Mouse (Mus musculus) CH12.LX (cell line): ENCODE measurements at regions not wholly inside any gene's neighbourhood (a gene's known extent, or its start where the extent isn't known, plus 50 kb on each side); places are given as distances from the start of the nearest gene placed in this dataset.

Source experiments
- DNase-seq: peaks from one replicate; pipeline ENCODE4 v3.0.0-alpha.2; 2013; ENCODE audit errors: extremely low read depth
- H3K27ac ChIP-seq: 2 replicates; pipeline ENCODE4 v1.5.1; 2012; ENCODE audit warnings: low read depth, mild to moderate bottlenecking, control low read depth, moderate library complexity; ENCODE audit not compliant: insufficient read depth
- H3K27me3 ChIP-seq: replicated peaks from 2 replicates; pipeline ENCODE3; 2012; ENCODE audit warnings: inconsistent platforms
- H3K36me3 ChIP-seq, 2 experiments: replicated peaks in 1 of 2; 2 replicates each; pipeline versions ENCODE3 to v1.6.1; 2012; ENCODE audit warnings: inconsistent platforms in 1 of 2, low read length in 1 of 2, mild to moderate bottlenecking in 1 of 2, mixed read lengths in 1 of 2, moderate library complexity in 1 of 2; ENCODE audit not compliant: control insufficient read depth in 1 of 2, insufficient read depth in 1 of 2
- H3K4me1 ChIP-seq, 2 experiments: 2 replicates each; pipeline ENCODE4 v1.6.1; 2012; ENCODE audit warnings: inconsistent platforms in 1 of 2, moderate library complexity in 1 of 2; ENCODE audit not compliant: insufficient read depth in 2 of 2, control insufficient read depth in 1 of 2
- H3K4me2 ChIP-seq: 2 replicates; pipeline ENCODE4 v1.6.1; 2012; ENCODE audit warnings: low read depth, mild to moderate bottlenecking, control low read depth; ENCODE audit not compliant: poor library complexity, insufficient read depth, severe bottlenecking
- H3K4me3 ChIP-seq, 3 experiments: fragments of 150-350 bp in 1 of 3; sonication (generic) in 1 of 3; replicated peaks in 1 of 3; 2 replicates each; pipeline versions ENCODE3 to v1.5.1; 2011 to 2012; ENCODE audit warnings: low read depth in 2 of 3, low read length in 2 of 3, mild to moderate bottlenecking in 2 of 3, moderate library complexity in 2 of 3, control low read depth in 1 of 3, improper control_type of control experiment in 1 of 3, inconsistent platforms in 1 of 3, mixed read lengths in 1 of 3; ENCODE audit not compliant: poor library complexity in 1 of 3
- H3K79me2 ChIP-seq: replicated peaks from 2 replicates; pipeline ENCODE4 v1.6.1; 2012; ENCODE audit warnings: mild to moderate bottlenecking, moderate library complexity; ENCODE audit not compliant: control insufficient read depth, poor library complexity, insufficient read depth, severe bottlenecking; ENCODE audit errors: extremely low read depth
- H3K9ac ChIP-seq: 2 replicates; pipeline ENCODE4 v1.6.1; 2012; ENCODE audit warnings: low read depth, mild to moderate bottlenecking, control low read depth, moderate library complexity; ENCODE audit not compliant: insufficient read depth
- H3K9me3 ChIP-seq: replicated peaks from 2 replicates; pipeline ENCODE3; 2012; ENCODE audit warnings: low read length, inconsistent platforms, mixed read lengths
- BHLHE40 ChIP-seq: IDR thresholded peaks from 2 replicates; pipeline ENCODE4 v1.6.1; 2011; ENCODE audit warnings: mild to moderate bottlenecking, low read depth, low read length, improper control_type of control experiment
- CHD2 ChIP-seq: IDR thresholded peaks from 2 replicates; pipeline ENCODE4 v1.6.1; 2011; ENCODE audit warnings: low read length, improper control_type of control experiment
- CTCF ChIP-seq, 2 experiments: IDR thresholded peaks in 1 of 2; conservative IDR thresholded peaks in 1 of 2; 2 replicates each; pipeline ENCODE4 v1.5.1; 2011 to 2012; ENCODE audit warnings: low read depth in 2 of 2, low read length in 2 of 2, improper control_type of control experiment in 1 of 2, inconsistent platforms in 1 of 2, mild to moderate bottlenecking in 1 of 2, moderate library complexity in 1 of 2
- E2F4 ChIP-seq: IDR thresholded peaks from 2 replicates; pipeline ENCODE4 v1.6.1; 2011; ENCODE audit warnings: low read depth, low read length, improper control_type of control experiment; ENCODE audit not compliant: insufficient replicate concordance
- ELF1 ChIP-seq: IDR thresholded peaks from 2 replicates; pipeline ENCODE4 v1.6.1; 2014; ENCODE audit warnings: low read depth, mild to moderate bottlenecking, inconsistent platforms, low read length, improper control_type of control experiment
- EP300 ChIP-seq: IDR thresholded peaks from 2 replicates; pipeline ENCODE4 v1.6.1; 2011; ENCODE audit warnings: low read length, improper control_type of control experiment
- ETS1 ChIP-seq: conservative IDR thresholded peaks from 2 replicates; pipeline ENCODE4 v1.6.1; 2012; ENCODE audit warnings: low read depth, mild to moderate bottlenecking, inconsistent platforms, low read length, improper control_type of control experiment, moderate library complexity
- GABPA ChIP-seq: IDR thresholded peaks from 2 replicates; pipeline ENCODE4 v1.6.1; 2012; ENCODE audit warnings: low read depth, low read length, improper control_type of control experiment, inconsistent platforms; ENCODE audit not compliant: insufficient replicate concordance
- HCFC1 ChIP-seq: IDR thresholded peaks from 2 replicates; pipeline ENCODE4 v1.6.1; 2012; ENCODE audit warnings: low read depth, mild to moderate bottlenecking, inconsistent platforms, low read length, improper control_type of control experiment
- IRF4 ChIP-seq: IDR thresholded peaks from 2 replicates; pipeline ENCODE4 v1.6.1; 2014; ENCODE audit warnings: low read depth, mild to moderate bottlenecking, inconsistent platforms, low read length, improper control_type of control experiment
- KAT2A ChIP-seq: IDR thresholded peaks from 2 replicates; pipeline ENCODE4 v1.6.1; 2012; ENCODE audit warnings: low read length, improper control_type of control experiment, inconsistent platforms; ENCODE audit not compliant: insufficient replicate concordance
- MAFK ChIP-seq: IDR thresholded peaks from 2 replicates; pipeline ENCODE4 v1.6.1; 2011; ENCODE audit warnings: low read length, improper control_type of control experiment; ENCODE audit not compliant: insufficient replicate concordance
- MAX ChIP-seq: IDR thresholded peaks from 2 replicates; pipeline ENCODE4 v1.6.1; 2011; ENCODE audit warnings: low read length, improper control_type of control experiment
- MAZ ChIP-seq: IDR thresholded peaks from 2 replicates; pipeline ENCODE4 v1.6.1; 2012; ENCODE audit warnings: low read depth, mild to moderate bottlenecking, inconsistent platforms, low read length, improper control_type of control experiment, moderate library complexity
- MEF2A ChIP-seq: IDR thresholded peaks from 2 replicates; pipeline ENCODE4 v1.6.1; 2014; ENCODE audit warnings: low read depth, mild to moderate bottlenecking, inconsistent platforms, low read length, improper control_type of control experiment, borderline replicate concordance
- MXI1 ChIP-seq: IDR thresholded peaks from 2 replicates; pipeline ENCODE4 v1.6.1; 2011; ENCODE audit warnings: mild to moderate bottlenecking, low read depth, low read length, improper control_type of control experiment
- NELFE ChIP-seq: IDR thresholded peaks from 2 replicates; pipeline ENCODE4 v1.6.1; 2011; ENCODE audit warnings: low read depth, low read length, improper control_type of control experiment
- NRF1 ChIP-seq: IDR thresholded peaks from 2 replicates; pipeline ENCODE4 v1.6.1; 2014; ENCODE audit warnings: low read depth, mild to moderate bottlenecking, inconsistent platforms, low read length, improper control_type of control experiment, moderate library complexity
- PAX5 ChIP-seq: IDR thresholded peaks from 2 replicates; pipeline ENCODE4 v1.6.1; 2012; ENCODE audit warnings: low read length, inconsistent platforms, mixed read lengths
- POLR2A ChIP-seq: IDR thresholded peaks from 2 replicates; pipeline ENCODE4 v1.6.1; 2011; ENCODE audit warnings: low read depth, mild to moderate bottlenecking, improper control_type of control experiment, low read length
- POLR2AphosphoS2 ChIP-seq: IDR thresholded peaks from 2 replicates; pipeline ENCODE4 v1.6.1; 2011; ENCODE audit warnings: low read depth, low read length, improper control_type of control experiment
- RAD21 ChIP-seq: IDR thresholded peaks from 2 replicates; pipeline ENCODE4 v1.6.1; 2011; ENCODE audit warnings: low read depth, mild to moderate bottlenecking, low read length, improper control_type of control experiment, moderate library complexity
- SIN3A ChIP-seq: IDR thresholded peaks from 2 replicates; pipeline ENCODE4 v1.6.1; 2012; ENCODE audit warnings: low read length, improper control_type of control experiment, inconsistent platforms
- SMC3 ChIP-seq: IDR thresholded peaks from 2 replicates; pipeline ENCODE4 v1.6.1; 2011; ENCODE audit warnings: low read depth, low read length, improper control_type of control experiment
- TBP ChIP-seq: conservative IDR thresholded peaks from 2 replicates; pipeline ENCODE4 v1.6.1; 2011; ENCODE audit warnings: low read depth, low read length, improper control_type of control experiment
- TCF12 ChIP-seq: IDR thresholded peaks from 2 replicates; pipeline ENCODE4 v1.6.1; 2014; ENCODE audit warnings: low read depth, mild to moderate bottlenecking, inconsistent platforms, low read length, improper control_type of control experiment
- UBTF ChIP-seq: IDR thresholded peaks from 2 replicates; pipeline ENCODE4 v1.6.1; 2012; ENCODE audit warnings: low read depth, mild to moderate bottlenecking, inconsistent platforms, low read length, improper control_type of control experiment, moderate library complexity
- USF2 ChIP-seq: conservative IDR thresholded peaks from 2 replicates; pipeline ENCODE4 v1.6.1; 2011; ENCODE audit warnings: low read depth, low read length, improper control_type of control experiment
- ZC3H11A ChIP-seq: IDR thresholded peaks from 2 replicates; pipeline ENCODE4 v1.6.1; 2012; ENCODE audit warnings: low read depth, mild to moderate bottlenecking, inconsistent platforms, low read length, improper control_type of control experiment
- ZKSCAN1 ChIP-seq: IDR thresholded peaks from 2 replicates; pipeline ENCODE4 v1.6.1; 2012; ENCODE audit warnings: low read depth, inconsistent platforms, low read length, improper control_type of control experiment, borderline replicate concordance
- ZMIZ1 ChIP-seq: IDR thresholded peaks from 2 replicates; pipeline ENCODE4 v1.6.1; 2012; ENCODE audit warnings: low read depth, mild to moderate bottlenecking, inconsistent platforms, low read length, improper control_type of control experiment
- ZNF384 ChIP-seq: IDR thresholded peaks from 2 replicates; pipeline ENCODE4 v1.6.1; 2012; ENCODE audit warnings: low read depth, low read length, improper control_type of control experiment, inconsistent platforms
- dilution Hi-C: fragments of 300-500 bp; cut with MboI; formaldehyde crosslinking; loops from 2 replicates; pipeline ENCODE4 v1.14.3; 2020; ENCODE audit warnings: low sequenced_read_pairs; ENCODE audit not compliant: extremely low pct_unique_long_range_greater_than_20kb, extremely low pct_ligation_motif_present
- in situ Hi-C: fragments of 300-500 bp; cut with MboI; formaldehyde crosslinking; loops from 3 replicates; pipeline ENCODE4 v1.14.3; 2019; ENCODE audit warnings: low sequenced_read_pairs, low pct_ligation_motif_present, low pct_unique_long_range_greater_than_20kb, mixed read lengths

DNA sequence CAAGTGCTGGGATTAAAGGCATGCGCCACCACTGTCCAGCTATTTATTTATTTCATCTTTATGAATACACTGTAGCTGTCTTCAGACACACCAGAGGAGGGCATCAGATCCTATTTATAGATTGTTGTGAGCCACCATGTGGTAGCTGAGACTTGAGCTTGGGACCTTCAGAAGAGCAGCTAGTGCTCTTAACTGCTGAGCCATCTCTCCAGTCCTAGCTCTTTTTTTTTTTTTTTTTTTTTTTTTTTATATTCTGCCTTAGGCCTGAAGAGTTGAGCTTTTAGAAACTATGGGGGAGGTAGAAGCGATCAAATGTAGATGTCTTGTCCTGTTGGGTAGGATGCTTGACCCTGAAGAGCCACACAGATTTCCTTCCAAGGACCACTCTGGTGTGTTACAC, 147.6 kb upstream of the Jmjd1c start:
- no peak overlapping the region for H3K4me2 ChIP-seq
- peaks cover 3% of the 10 kb centered on the region; the same call in 1 of the 2 replicates for H3K79me2 ChIP-seq
- H3K4me1 ChIP-seq: peaks cover 14 to 30% of the 10 kb centered on the region in 2 experiments
- no peak overlapping the region for H3K27ac ChIP-seq
- no peak overlapping the region for H3K4me3 ChIP-seq
- no peak for TF ChIP-seq USF2
- peak in 1 of 2 experiments; percentile 21; a peak in 1 of 4 replicates for TF ChIP-seq CTCF (conservative IDR thresholded peaks at IDR 0.05 in 1 of 2, IDR thresholded peaks at IDR 0.05 in 1 of 2; ENCODE audit: low read depth in 2 of 2, low read length in 2 of 2)
- no peak for TF ChIP-seq MAX
- no peak for TF ChIP-seq EP300
- TF ChIP-seq E2F4: no peak
- TF ChIP-seq BHLHE40: no peak
- TF ChIP-seq KAT2A: no peak
- TF ChIP-seq MXI1: no peak
- no peak for TF ChIP-seq ZC3H11A
- TF ChIP-seq ELF1: no peak
- TF ChIP-seq SIN3A: no peak
- no peak for TF ChIP-seq TCF12
- no peak for TF ChIP-seq IRF4
- peak; percentile 55; the same call in 1 of the 2 replicates for TF ChIP-seq ZNF384
- no peak for TF ChIP-seq HCFC1
- no peak for TF ChIP-seq CHD2
- TF ChIP-seq PAX5: no peak
- DNase-seq: no peak
- H3K27me3 ChIP-seq: no peaks in the 10 kb centered on the region
- H3K9ac ChIP-seq: no peak overlapping the region
- no peaks in the 10 kb centered on the region for H3K36me3 ChIP-seq
- dilution Hi-C loops (no loop called here), in situ Hi-C loops (no loop called here)
- no peaks in the 10 kb centered on the region for H3K9me3 ChIP-seq

DNA sequence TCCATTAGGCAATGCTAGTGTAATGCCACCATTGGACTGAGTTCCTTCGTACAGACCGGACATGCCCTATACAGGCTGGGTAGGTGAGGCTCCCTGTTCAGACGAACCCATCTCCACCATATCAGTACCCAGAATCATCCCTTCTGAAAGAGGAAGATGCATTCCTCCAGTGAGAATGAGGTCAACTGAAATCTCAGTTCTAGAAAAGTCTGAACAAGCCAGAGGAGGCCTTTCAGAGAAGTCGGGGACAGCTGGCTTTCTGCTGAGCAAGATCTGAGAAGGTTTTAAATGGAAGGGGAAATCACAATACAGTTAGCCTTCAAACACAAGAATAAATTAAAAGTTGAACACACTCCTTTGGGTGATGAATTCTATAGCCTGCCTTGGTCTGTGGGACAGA, 145.5 kb upstream of the Jmjd1c start:
- H3K27me3 ChIP-seq: no peaks in the 10 kb centered on the region
- H3K4me1 ChIP-seq: peaks cover 20 to 52% of the 10 kb centered on the region in 2 experiments
- H3K9me3 ChIP-seq: no peaks in the 10 kb centered on the region
- H3K79me2 ChIP-seq: no peaks in the 10 kb centered on the region
- H3K4me2 ChIP-seq: peak overlapping the region; percentile 53
- peak overlapping the region; percentile 41 for H3K9ac ChIP-seq
- H3K36me3 ChIP-seq: no peaks in the 10 kb centered on the region
- peak overlapping the region; percentile 98 for H3K27ac ChIP-seq
- no peak overlapping the region for H3K4me3 ChIP-seq
- dilution Hi-C loops: no loop called here
- in situ Hi-C loops: no loop called here
- DNase-seq: peak; percentile 81
- no peak for TF ChIP-seq ZKSCAN1
- no peak for TF ChIP-seq POLR2A
- peak; percentile 80; the same call in 1 of the 2 replicates for TF ChIP-seq SIN3A
- no peak for TF ChIP-seq GABPA
- TF ChIP-seq MAZ: peak; percentile 37; the same call in 1 of the 2 replicates
- TF ChIP-seq MAFK: peak; percentile 91
- peak; percentile 57; the same call in 1 of the 2 replicates for TF ChIP-seq MAX
- TF ChIP-seq KAT2A: no peak
- TF ChIP-seq CHD2: peak; percentile 73
- TF ChIP-seq ZNF384: peak; percentile 48; the same call in 1 of the 2 replicates
- TF ChIP-seq IRF4: peak; percentile 89
- peak; percentile 89 for TF ChIP-seq TCF12
- TF ChIP-seq PAX5: no peak
- no peak for TF ChIP-seq USF2
- TF ChIP-seq ZC3H11A: no peak
- TF ChIP-seq TBP: peak; percentile 54; the same call in 1 of the 2 replicates
- TF ChIP-seq UBTF: no peak; the same call in 1 of the 2 replicates
- no peak for TF ChIP-seq ELF1
- 0 out of 2 replicates have a peak, but pooled peaks have one; percentile 41 for TF ChIP-seq MXI1
- 0 out of 2 replicates have a peak, but pooled peaks have one; percentile 58 for TF ChIP-seq ZMIZ1
- no peak; the same call in 1 of the 2 replicates for TF ChIP-seq SMC3
- no peak for TF ChIP-seq NRF1
- no peak; the same call in none of the 2 replicates for TF ChIP-seq RAD21
- TF ChIP-seq ETS1: peak; percentile 86
- peak; percentile 77; the same call in 1 of the 2 replicates for TF ChIP-seq MEF2A
- TF ChIP-seq NELFE: no peak
- no peak for TF ChIP-seq POLR2AphosphoS2
- TF ChIP-seq EP300: peak; percentile 89
- no peak; the same call in 1 of the 2 replicates for TF ChIP-seq HCFC1
